Mouse (Mus musculus) CD8-positive naive resting alpha-beta T cell, adult 2 months (primary cell): Measurements from ENCODE around the gene Atg5.
"Not testable (repeated sequence)": the region's sequence is repeated elsewhere in the genome, so short reads cannot be mapped to it uniquely, and the experiment has no call there.

ENCODE experiments used
- DNase-seq, 2 experiments: peaks; one replicate each; pipeline ENCODE4 v3.0.0; 2022; ENCODE audit warnings: low read depth in 2 of 2, low spot score in 2 of 2

Gene Atg5

GRCm38 (mm10) chr10:44268145-44268860, at the start of gene Atg5:
Gene Atg5, plus strand, starts transcription at chr10:44268358.
- peak; percentile 93 to 96 for DNase-seq

GRCm38 (mm10) chr10:44219073-44219472, 49.1 kb upstream of the Atg5 start:
- DNase-seq: not testable (repeated sequence)

GRCm38 (mm10) chr10:44224345-44224744, 43.8 kb upstream of the Atg5 start:
- DNase-seq: no peak

- DNase-seq: peak; percentile 23 to 50
These were observed 34.8 kb upstream of the Atg5 start for GRCm38 (mm10) chr10:44233351-44233750.

- not testable (repeated sequence) for DNase-seq
These were observed 32.9 kb upstream of the Atg5 start for GRCm38 (mm10) chr10:44235298-44235697.

GRCm38 (mm10) chr10:44256624-44257023, 11.5 kb upstream of the Atg5 start:
- DNase-seq: no peak

GRCm38 (mm10) chr10:44265835-44266234, 2.3 kb upstream of the Atg5 start:
- no peak for DNase-seq

- no peak for DNase-seq
These were observed 1.6 kb upstream of the Atg5 start for GRCm38 (mm10) chr10:44266561-44266960.

GRCm38 (mm10) chr10:44267426-44268142, 574 bp upstream of the Atg5 start:
- DNase-seq: peak in 1 of 2 experiments; percentile 19

- no peak for DNase-seq
These were observed 1.1 kb downstream of the Atg5 start for GRCm38 (mm10) chr10:44269211-44269610.

- no peak for DNase-seq
These were observed 14.2 kb downstream of the Atg5 start for GRCm38 (mm10) chr10:44282323-44282722.

- DNase-seq: no peak
These were observed 16.9 kb downstream of the Atg5 start for GRCm38 (mm10) chr10:44285106-44285505.

- no peak for DNase-seq
These were observed 17.8 kb downstream of the Atg5 start for GRCm38 (mm10) chr10:44285935-44286334.

GRCm38 (mm10) chr10:44290876-44291275, 22.7 kb downstream of the Atg5 start:
- no peak for DNase-seq

GRCm38 (mm10) chr10:44292205-44292604, 24.0 kb downstream of the Atg5 start:
- peak in 1 of 2 experiments; percentile 20 for DNase-seq

- DNase-seq: no peak
These were observed 31.0 kb downstream of the Atg5 start for GRCm38 (mm10) chr10:44299165-44299564.

GRCm38 (mm10) chr10:44300078-44300477, 31.9 kb downstream of the Atg5 start:
- DNase-seq: no peak

GRCm38 (mm10) chr10:44303648-44304329, 35.6 kb downstream of the Atg5 start:
- DNase-seq: no peak

GRCm38 (mm10) chr10:44304330-44304717, 36.2 kb downstream of the Atg5 start:
- DNase-seq: no peak

- no peak for DNase-seq
These were observed 36.7 kb downstream of the Atg5 start for GRCm38 (mm10) chr10:44304845-44305244.

- DNase-seq: no peak
These were observed 38.1 kb downstream of the Atg5 start for GRCm38 (mm10) chr10:44306308-44306707.

GRCm38 (mm10) chr10:44308280-44308679, 40.1 kb downstream of the Atg5 start:
- no peak for DNase-seq
